Mouse (Mus musculus): ENCODE results near the gene Immp2l. TPM values are rescaled to one million over a fixed set of nuclear protein-coding genes. Genes with fewer than 3 reads are reported as not detected.
"Not testable (repeated sequence)": the region's sequence is repeated elsewhere in the genome, so short reads cannot be mapped to it uniquely, and the experiment has no call there.

Gene Immp2l
- total RNA-seq, 2 experiments from 2014 or later, result 7.1 to 8.8 TPM

- intact Hi-C loops (cut with DNase I; ENCODE audit: low total_unique reads), result no loop called here
- DNase-seq, result no peak
Observed at GRCm38 (mm10) chr12:41726720-41727119, 702.8 kb downstream of the Immp2l start.

- DNase-seq, result no peak
- intact Hi-C loops (cut with DNase I; ENCODE audit: low total_unique reads), result no loop called here
Observed at GRCm38 (mm10) chr12:41727221-41727620, 703.3 kb downstream of the Immp2l start.

GRCm38 (mm10) chr12:41727764-41728338, 704.0 kb downstream of the Immp2l start:
- no peak for DNase-seq
- intact Hi-C loops (cut with DNase I; ENCODE audit: low total_unique reads), result no loop called here

DNA sequence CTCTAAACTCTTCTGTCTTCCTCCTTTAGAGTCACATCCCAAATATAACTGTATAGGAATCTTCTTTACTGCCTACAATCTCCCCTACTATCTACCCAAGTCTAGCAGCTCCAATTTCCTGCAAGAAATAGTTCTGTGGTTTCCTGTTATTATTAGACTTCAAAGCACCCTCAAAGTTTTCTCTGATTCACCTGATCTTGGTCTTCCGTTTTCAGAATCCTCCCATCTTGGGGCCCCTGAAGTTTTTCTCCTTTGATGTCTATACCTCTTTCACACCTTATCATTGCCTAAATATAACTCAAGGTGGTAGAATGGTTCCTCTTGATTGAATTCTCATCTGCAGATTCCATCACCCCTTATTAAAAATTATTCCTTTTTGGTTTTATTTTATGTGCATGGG, 704.6 kb downstream of the Immp2l start:
- intact Hi-C loops (cut with DNase I; ENCODE audit: low total_unique reads), result no loop called here
- no peak for DNase-seq

DNA sequence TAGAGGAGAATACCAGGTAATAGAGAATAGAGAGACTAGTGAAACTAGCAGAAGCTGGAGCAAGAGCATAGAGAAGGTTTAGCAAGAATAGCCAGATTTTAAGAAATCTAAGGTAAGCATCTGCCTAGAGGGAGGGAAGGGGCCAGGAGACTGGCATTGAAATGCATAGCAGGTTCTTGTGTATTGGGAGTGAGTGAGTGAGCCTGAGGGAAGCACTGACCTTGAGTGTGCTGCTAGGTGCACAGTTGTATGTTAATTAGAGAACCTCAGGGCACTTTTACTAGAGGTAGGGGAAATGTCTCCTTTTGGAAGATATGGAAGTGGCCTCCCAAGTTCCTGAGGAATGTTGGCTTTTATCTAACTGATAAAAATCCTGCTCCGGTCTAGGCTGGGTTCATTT, 705.9 kb downstream of the Immp2l start:
- intact Hi-C loops (cut with DNase I; ENCODE audit: low total_unique reads), result no loop called here
- DNase-seq, result no peak

GRCm38 (mm10) chr12:41733168-41733567, 709.3 kb downstream of the Immp2l start:
- intact Hi-C loops (cut with DNase I; ENCODE audit: low total_unique reads), result no loop called here
- DNase-seq, result no peak

GRCm38 (mm10) chr12:41742887-41743286, 719.0 kb downstream of the Immp2l start:
- intact Hi-C loops (cut with DNase I; ENCODE audit: low total_unique reads), result no loop called here
- no peak for DNase-seq

GRCm38 (mm10) chr12:41763396-41763795, 739.5 kb downstream of the Immp2l start:
- intact Hi-C loops (cut with DNase I; ENCODE audit: low total_unique reads), result no loop called here
- DNase-seq, result no peak

DNA sequence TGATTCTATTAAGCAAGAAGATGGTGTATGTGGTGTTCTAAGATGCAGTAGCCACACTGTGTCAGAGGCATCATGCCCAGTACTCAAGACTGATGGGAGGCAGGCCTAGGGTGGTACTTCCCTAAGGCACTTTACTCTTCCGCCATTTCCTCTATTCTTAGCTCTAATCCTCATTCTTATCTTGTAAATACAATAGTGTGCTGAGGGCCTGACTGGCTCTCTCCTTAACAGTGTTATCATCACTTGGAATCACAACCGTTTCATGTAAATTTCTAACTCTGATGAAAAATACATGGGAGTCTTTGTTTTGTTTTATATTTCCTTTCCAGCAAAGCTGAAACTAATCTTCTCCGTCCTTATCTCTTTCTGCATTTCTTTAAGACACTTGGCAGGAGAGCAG, 750.1 kb downstream of the Immp2l start:
- intact Hi-C loops (cut with DNase I; ENCODE audit: low total_unique reads), result no loop called here
- DNase-seq, result no peak

GRCm38 (mm10) chr12:41774623-41775323, 750.9 kb downstream of the Immp2l start:
- intact Hi-C loops (cut with DNase I; ENCODE audit: low total_unique reads), result no loop called here
- DNase-seq, result no peak

DNA sequence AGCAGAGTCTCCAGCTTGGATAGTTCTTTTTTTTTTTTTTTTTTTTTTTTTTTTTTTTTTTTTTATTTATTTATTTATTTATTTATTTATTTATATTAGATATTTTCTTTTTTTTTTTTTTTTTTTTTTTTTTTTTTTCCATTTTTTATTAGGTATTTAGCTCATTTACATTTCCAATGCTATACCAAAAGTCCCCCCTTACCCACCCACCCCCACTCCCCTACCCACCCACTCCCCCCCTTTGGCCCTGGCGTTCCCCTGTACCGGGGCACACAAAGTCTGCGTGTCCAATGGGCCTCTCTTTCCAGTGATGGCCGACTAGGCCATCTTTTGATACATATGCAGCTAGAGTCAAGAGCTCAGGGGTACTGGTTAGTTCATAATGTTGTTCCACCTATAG, 753.9 kb downstream of the Immp2l start:
- intact Hi-C loops (cut with DNase I; ENCODE audit: low total_unique reads); DNase-seq: not testable (repeated sequence)

DNA sequence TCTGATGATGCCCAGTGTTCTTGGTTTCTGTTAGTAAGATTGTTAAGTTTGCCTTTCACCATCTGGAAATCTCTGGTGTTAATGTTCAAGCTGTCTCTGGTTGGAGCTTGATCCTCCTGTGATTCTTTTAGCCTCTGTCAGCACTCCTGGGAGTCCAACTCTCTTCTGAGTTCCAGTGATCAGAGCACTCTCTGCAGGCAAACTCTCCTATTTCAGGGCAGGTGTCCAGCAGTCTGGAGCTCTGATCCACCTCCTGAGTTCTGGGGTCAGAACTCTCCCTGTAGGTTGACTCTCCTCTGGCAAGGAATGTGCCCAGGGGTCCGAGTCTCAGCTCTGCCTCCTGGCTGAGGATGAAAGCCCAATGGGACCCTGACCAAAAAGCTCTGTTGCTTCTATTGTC, 769.8 kb downstream of the Immp2l start:
- DNase-seq; intact Hi-C loops (cut with DNase I; ENCODE audit: low total_unique reads): not testable (repeated sequence)

DNA sequence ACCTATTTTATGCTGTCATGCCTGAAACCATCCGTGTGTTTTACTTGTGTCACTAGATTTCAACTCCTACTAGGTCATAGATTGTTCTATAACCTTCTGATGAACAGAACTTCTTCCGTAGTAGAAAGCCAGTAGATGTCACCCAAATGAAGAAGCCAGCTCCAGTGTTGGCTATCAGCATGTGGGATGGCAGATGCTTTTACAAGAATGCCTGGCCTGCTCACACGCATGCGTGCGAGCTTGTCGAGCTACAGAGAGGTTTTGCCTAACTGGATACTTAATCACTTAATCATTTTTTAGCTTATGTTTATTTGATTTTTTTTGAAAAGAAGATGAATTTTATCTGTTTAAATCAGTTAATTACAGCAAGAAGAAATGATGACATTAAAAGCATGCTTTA, 805.6 kb downstream of the Immp2l start:
- DNase-seq, result no peak
- intact Hi-C loops (cut with DNase I; ENCODE audit: low total_unique reads), result no loop called here

DNA sequence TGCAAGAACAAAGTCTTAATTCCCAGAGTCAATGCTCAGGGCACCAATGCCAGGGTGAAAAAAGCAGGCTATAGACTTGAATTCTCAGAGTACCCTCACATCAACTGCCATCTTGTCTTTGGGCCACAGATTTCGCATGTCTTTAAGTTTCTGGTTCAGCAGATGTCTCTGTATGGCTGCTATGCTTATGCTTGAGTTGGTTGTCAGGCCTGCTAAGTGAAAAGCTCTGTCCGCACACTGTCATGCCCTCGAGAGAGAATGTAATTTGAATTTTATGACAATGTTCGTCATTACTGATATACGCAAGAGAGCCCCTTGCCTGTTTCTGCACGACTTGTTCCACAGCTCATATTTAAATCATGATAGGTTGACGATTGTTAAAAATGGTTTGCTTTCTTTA, 807.8 kb downstream of the Immp2l start:
- intact Hi-C loops (cut with DNase I; ENCODE audit: low total_unique reads), result no loop called here
- DNase-seq, result no peak

GRCm38 (mm10) chr12:41834646-41835045, 810.8 kb downstream of the Immp2l start:
- intact Hi-C loops (cut with DNase I; ENCODE audit: low total_unique reads), result no loop called here

DNA sequence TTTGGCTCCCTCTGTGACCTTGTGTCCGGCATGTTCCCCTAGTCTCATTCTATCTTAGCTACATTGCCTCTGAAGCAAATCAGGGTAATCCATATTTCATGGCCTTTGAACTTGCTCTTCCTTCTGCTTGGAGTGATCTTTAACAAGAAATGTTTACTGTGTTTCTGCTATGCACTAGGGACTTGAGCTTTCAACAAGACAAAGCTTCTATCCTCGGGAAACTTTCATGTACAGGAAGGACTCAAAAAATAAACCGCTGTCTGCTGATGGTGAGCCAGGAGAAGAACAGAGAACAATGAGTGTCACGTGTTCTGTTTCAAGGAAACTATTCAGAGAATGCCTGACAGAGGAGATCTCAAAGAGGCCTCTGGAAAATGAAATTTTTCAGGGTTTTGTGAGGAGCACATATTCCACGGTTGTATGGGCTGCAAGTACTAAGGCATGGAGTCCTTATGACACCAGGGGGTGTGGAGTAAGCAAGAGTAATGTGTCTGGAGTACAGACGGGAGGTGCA, 814.5 kb downstream of the Immp2l start:
- intact Hi-C loops (cut with DNase I; ENCODE audit: low total_unique reads), result no loop called here
- no peak for DNase-seq

More at GRCm38 (mm10) chr12:41834646-41835045, 810.8 kb downstream of the Immp2l start:
- no peak for DNase-seq

DNA sequence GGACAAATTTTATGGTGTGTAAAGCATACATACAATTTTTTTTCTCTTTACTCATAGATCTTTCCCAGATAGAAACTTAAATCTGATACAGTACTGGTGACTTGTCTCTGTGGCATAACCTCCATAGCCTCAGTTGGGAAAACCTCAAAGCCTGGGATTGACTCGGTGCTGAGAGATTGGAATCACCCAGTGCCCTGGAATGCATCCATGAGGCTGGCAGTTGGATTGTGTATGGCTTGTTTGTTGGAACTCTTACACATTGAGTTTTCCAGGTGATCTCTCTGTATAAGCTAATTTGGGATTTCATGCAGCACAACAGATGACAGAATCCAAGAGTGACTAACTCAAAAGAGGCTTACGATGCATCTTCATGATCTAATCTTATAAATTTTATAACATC, 815.4 kb downstream of the Immp2l start:
- intact Hi-C loops (cut with DNase I; ENCODE audit: low total_unique reads), result no loop called here
- DNase-seq, result no peak

DNA sequence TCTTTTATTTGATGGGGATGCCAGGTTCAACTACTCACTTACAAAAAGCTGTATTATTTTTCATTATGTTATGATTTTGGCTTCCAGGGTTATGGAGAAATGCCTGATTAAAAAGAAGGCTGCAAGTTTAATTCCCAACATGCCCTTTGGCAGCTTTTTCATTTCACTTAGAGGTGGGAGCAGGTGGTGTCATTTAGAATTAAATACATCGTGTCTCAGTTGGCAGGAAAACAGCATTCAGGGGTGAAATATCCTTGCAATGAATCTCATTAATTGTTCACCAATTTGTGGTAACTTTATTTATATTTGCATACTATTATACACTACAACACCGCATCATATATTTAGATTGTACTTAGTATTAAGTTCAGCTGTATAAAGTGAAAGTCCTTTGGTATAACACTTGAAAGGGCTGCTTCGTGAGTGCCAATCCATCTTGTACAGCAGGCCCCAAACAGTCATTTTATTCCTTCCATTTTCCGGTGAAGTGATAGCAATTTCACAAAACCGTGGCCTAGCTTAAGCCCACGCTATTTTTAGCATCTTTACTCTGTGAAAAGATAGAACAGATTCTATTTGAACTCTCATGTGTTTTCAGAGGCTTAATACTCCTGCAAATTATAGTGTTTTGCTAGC, 818.9 kb downstream of the Immp2l start:
- intact Hi-C loops (cut with DNase I; ENCODE audit: low total_unique reads), result no loop called here
- DNase-seq, result no peak

- intact Hi-C loops (cut with DNase I; ENCODE audit: low total_unique reads), result no loop called here
- no peak for DNase-seq
Observed at GRCm38 (mm10) chr12:41851896-41852470, 828.1 kb downstream of the Immp2l start.

DNA sequence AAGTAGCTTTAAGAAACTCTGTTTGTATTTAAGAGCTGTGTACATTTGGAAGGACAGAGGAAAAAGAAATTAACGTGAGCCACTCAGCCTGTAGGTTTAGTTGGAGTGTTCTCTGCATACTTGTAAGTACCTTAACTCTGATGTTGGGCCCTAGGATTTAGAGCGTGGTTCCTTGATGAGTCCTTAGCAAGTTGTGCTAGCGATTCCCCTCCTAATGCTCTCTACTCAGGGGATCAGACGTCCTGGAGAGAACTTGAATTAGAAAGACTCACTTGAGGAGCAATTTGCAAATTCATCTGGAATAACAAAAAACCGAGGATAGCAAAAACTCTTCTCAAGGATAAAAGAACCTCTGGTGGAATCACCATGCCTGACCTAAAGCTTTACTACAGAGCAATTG, 835.8 kb downstream of the Immp2l start:
- DNase-seq; intact Hi-C loops (cut with DNase I; ENCODE audit: low total_unique reads): not testable (repeated sequence)
